Mouse (Mus musculus): ENCODE data around the gene Fchsd2. TPM values are rescaled to one million over a fixed set of nuclear protein-coding genes. Genes with fewer than 3 reads are reported as not detected.

Gene Fchsd2
- polyA plus RNA-seq, 1 experiment from 2014 or later = 51.6 TPM

DNA sequence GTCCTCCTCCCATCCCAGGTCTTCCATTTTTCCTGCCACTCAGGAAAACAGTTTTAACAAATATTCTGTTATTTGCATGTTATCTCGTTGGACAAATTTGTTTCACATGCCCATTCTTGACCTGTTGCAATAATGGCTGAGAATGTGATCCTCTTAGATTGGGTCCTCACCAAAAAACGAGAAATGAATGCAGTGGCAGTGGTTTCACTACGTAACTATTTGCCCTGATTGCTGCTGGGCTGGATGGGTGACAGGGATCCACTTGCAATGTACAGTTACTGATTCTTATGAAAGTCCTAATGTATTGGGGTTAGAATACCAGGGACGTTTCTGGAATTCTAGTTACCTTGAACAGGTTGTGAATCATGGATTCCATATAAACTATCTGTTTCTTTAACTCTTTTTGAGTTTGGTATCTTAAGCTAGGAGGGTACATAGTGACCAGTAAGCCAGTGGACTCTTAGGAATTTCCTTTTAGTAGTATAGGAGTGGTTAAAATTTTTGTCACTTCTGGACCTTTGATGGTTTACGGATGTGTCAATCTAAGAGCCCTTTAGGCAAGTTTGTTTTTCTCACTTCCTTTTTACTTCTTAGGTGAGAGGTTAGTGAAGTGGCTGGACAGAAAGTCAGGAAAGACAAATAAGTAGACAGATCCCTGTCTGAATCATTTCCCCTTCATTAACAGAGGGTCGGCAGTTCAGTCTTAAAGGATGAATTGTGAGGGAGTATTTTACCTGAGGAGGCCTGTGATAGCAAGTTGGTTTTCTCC is 31.1 kb downstream of the Fchsd2 start:
- Histone ChIP-seq H3K4me3 (ENCODE audit: low read depth, low read length) (no peak overlapping the region), H3K4me2 (ENCODE audit: low read depth, low read length) (no peak overlapping the region), H3K27me3 (ENCODE audit: control insufficient read depth, insufficient read depth, low read length) (no peaks in the 10 kb centered on the region), H3K27ac (ENCODE audit: low read depth, low read length) (no peak overlapping the region), H3K9me3 (ENCODE audit: control insufficient read depth, low read length) (no peaks in the 10 kb centered on the region), H3K9ac (replicated peaks; ENCODE audit: low read depth, low read length) (no peak overlapping the region), H3K36me3 (ENCODE audit: control insufficient read depth, insufficient read depth, low read length) (0 out of 2 replicates have a peak, but pooled peaks cover 4% of the 10 kb centered on the region), H3K4me1 (ENCODE audit: control insufficient read depth, insufficient read depth, low read length) (no peaks in the 10 kb centered on the region)
- ATAC-seq (ENCODE audit: low read depth) = no peak
- WGBS = 86% methylated on average over 6 of the region's 6 CpGs

DNA sequence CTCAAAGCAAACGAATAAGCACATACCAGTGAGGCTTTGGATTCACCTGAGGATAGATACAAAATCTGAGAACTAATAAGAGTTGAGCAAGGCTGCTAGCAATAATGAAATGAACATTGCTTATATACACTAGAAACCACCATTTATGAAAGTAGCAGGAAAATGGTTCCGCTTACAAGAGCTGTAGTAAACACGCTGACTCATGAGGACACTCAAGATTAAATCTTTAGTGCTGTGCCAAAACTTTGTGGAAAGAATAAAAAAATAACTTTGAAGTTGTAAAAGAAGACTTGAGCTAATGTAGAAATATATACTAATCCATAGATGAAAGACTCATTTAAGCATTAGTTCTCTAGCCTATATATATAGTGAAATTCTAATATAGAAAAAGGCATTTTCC is 35.1 kb downstream of the Fchsd2 start:
- no peaks in the 10 kb centered on the region for H3K36me3 ChIP-seq (ENCODE audit: control insufficient read depth, insufficient read depth, low read length)
- H3K9me3 ChIP-seq (ENCODE audit: control insufficient read depth, low read length) = no peaks in the 10 kb centered on the region
- H3K4me2 ChIP-seq (ENCODE audit: low read depth, low read length) = no peak overlapping the region
- no peaks in the 10 kb centered on the region for H3K27me3 ChIP-seq (ENCODE audit: control insufficient read depth, insufficient read depth, low read length)
- no peak for ATAC-seq (ENCODE audit: low read depth)
- 87% methylated on average over 3 of the region's 3 CpGs for WGBS
- no peaks in the 10 kb centered on the region for H3K4me1 ChIP-seq (ENCODE audit: control insufficient read depth, insufficient read depth, low read length)
- no peak overlapping the region for H3K4me3 ChIP-seq (ENCODE audit: low read depth, low read length)
- H3K27ac ChIP-seq (ENCODE audit: low read depth, low read length) = no peak overlapping the region
- no peak overlapping the region for H3K9ac ChIP-seq (replicated peaks; ENCODE audit: low read depth, low read length)

DNA sequence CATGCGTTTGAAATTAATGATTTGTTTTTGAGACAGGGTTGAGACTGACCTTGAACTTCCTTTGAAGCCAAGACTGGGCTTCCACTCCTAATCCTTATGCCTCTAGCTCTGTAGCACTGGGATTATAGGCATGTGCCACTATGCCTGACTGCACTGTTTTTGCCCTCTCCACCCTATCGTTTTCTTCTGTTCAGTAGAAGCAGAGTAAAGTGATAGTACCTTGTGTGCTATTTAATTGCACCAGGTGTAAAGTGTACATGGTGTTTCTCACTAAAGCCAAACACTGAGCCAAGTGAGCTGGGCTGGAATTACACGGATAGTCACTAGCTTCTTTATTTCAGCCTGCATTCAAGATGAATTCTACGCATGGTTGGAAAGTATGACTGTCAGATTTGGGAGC is 35.9 kb downstream of the Fchsd2 start:
- no peak overlapping the region for H3K9ac ChIP-seq (replicated peaks; ENCODE audit: low read depth, low read length)
- H3K27ac ChIP-seq (ENCODE audit: low read depth, low read length) = no peak overlapping the region
- 87% methylated on average over 4 of the region's 4 CpGs for WGBS
- H3K4me2 ChIP-seq (ENCODE audit: low read depth, low read length) = no peak overlapping the region
- H3K4me1 ChIP-seq (ENCODE audit: control insufficient read depth, insufficient read depth, low read length) = 0 out of 2 replicates have a peak, but pooled peaks cover 2% of the 10 kb centered on the region
- no peak overlapping the region for H3K4me3 ChIP-seq (ENCODE audit: low read depth, low read length)
- no peak for ATAC-seq (ENCODE audit: low read depth)
- no peaks in the 10 kb centered on the region for H3K9me3 ChIP-seq (ENCODE audit: control insufficient read depth, low read length)
- no peaks in the 10 kb centered on the region for H3K36me3 ChIP-seq (ENCODE audit: control insufficient read depth, insufficient read depth, low read length)
- H3K27me3 ChIP-seq (ENCODE audit: control insufficient read depth, insufficient read depth, low read length) = no peaks in the 10 kb centered on the region

DNA sequence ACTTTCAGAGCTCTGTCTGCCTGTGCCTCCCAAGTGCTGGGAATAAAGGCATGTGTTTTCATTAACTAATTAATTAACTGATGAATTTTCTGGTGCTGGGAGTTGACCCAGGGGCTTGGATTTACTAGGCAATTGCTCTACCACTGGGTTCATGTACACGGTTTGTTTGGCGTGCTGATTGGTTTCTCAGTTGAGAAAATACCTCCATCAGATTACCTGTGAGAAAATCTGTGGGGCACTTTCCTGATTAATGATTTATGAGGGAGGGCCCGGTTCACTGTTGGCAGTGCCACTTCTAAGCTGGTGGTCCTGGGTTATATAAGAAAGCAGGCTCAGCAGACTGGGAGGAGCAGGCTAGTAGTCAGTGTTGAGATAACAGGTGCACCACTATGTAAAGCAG is 38.0 kb downstream of the Fchsd2 start:
- no peaks in the 10 kb centered on the region for H3K9me3 ChIP-seq (ENCODE audit: control insufficient read depth, low read length)
- no peak for ATAC-seq (ENCODE audit: low read depth)
- 0 out of 2 replicates have a peak, but pooled peaks cover 2% of the 10 kb centered on the region for H3K4me1 ChIP-seq (ENCODE audit: control insufficient read depth, insufficient read depth, low read length)
- H3K27me3 ChIP-seq (ENCODE audit: control insufficient read depth, insufficient read depth, low read length) = no peaks in the 10 kb centered on the region
- 57% methylated on average over 3 of the region's 3 CpGs for WGBS
- H3K27ac ChIP-seq (ENCODE audit: low read depth, low read length) = no peak overlapping the region
- no peak overlapping the region for H3K9ac ChIP-seq (replicated peaks; ENCODE audit: low read depth, low read length)
- H3K4me3 ChIP-seq (ENCODE audit: low read depth, low read length) = no peak overlapping the region
- no peaks in the 10 kb centered on the region for H3K36me3 ChIP-seq (ENCODE audit: control insufficient read depth, insufficient read depth, low read length)
- no peak overlapping the region for H3K4me2 ChIP-seq (ENCODE audit: low read depth, low read length)

DNA sequence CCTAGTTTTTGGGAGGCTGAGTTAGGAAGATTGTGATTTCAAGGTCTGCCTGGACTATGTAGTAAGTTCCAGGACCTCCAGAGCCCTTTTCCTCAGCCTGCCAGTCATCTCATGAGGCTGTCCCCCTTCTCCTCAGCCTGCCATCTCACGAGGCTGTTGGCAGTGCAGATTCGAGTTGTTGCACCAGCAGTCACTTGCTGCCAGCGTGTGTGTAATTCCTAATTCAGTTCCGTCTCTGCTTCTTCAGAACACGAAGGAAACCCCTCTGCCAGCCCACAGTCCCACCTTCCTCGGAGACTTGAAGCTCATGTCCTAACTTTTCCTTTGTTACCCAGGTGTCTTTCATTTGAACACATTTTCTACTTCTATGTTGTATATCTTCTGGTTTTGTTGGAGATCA is 38.6 kb downstream of the Fchsd2 start:
- 83% methylated on average over 6 of the region's 6 CpGs for WGBS
- no peak for ATAC-seq (ENCODE audit: low read depth)
- no peaks in the 10 kb centered on the region for H3K9me3 ChIP-seq (ENCODE audit: control insufficient read depth, low read length)
- no peaks in the 10 kb centered on the region for H3K27me3 ChIP-seq (ENCODE audit: control insufficient read depth, insufficient read depth, low read length)
- H3K27ac ChIP-seq (ENCODE audit: low read depth, low read length) = no peak overlapping the region
- H3K36me3 ChIP-seq (ENCODE audit: control insufficient read depth, insufficient read depth, low read length) = no peaks in the 10 kb centered on the region
- 0 out of 2 replicates have a peak, but pooled peaks cover 2% of the 10 kb centered on the region for H3K4me1 ChIP-seq (ENCODE audit: control insufficient read depth, insufficient read depth, low read length)
- no peak overlapping the region for H3K4me3 ChIP-seq (ENCODE audit: low read depth, low read length)
- no peak overlapping the region for H3K9ac ChIP-seq (replicated peaks; ENCODE audit: low read depth, low read length)
- no peak overlapping the region for H3K4me2 ChIP-seq (ENCODE audit: low read depth, low read length)

DNA sequence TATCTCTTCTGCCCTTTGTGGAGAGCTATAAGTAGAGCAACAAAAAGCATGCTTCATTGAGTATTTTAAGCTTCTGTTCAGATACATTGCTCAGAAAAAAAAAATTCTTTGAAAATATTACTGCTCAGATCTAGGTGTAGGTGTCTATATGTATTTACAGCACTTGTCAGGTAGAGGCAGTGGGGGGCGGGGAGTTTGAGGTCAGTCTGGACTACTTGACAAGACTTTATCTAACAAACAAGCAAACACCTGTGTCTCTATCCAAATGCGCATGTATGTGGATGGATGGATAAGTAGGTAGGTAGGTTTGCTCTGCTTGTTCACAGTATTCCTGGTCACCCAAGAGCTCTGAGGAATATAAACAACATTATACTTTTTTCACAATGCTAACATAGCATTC is 40.9 kb downstream of the Fchsd2 start:
- Histone ChIP-seq H3K4me3 (ENCODE audit: low read depth, low read length) (no peak overlapping the region), H3K9me3 (ENCODE audit: control insufficient read depth, low read length) (no peaks in the 10 kb centered on the region), H3K27me3 (ENCODE audit: control insufficient read depth, insufficient read depth, low read length) (no peaks in the 10 kb centered on the region), H3K4me2 (ENCODE audit: low read depth, low read length) (no peak overlapping the region), H3K9ac (replicated peaks; ENCODE audit: low read depth, low read length) (no peak overlapping the region), H3K4me1 (ENCODE audit: control insufficient read depth, insufficient read depth, low read length) (0 out of 2 replicates have a peak, but pooled peaks cover 2% of the 10 kb centered on the region), H3K27ac (ENCODE audit: low read depth, low read length) (no peak overlapping the region), H3K36me3 (ENCODE audit: control insufficient read depth, insufficient read depth, low read length) (no peaks in the 10 kb centered on the region)
- WGBS = 92% methylated on average over 2 of the region's 2 CpGs
- no peak for ATAC-seq (ENCODE audit: low read depth)

DNA sequence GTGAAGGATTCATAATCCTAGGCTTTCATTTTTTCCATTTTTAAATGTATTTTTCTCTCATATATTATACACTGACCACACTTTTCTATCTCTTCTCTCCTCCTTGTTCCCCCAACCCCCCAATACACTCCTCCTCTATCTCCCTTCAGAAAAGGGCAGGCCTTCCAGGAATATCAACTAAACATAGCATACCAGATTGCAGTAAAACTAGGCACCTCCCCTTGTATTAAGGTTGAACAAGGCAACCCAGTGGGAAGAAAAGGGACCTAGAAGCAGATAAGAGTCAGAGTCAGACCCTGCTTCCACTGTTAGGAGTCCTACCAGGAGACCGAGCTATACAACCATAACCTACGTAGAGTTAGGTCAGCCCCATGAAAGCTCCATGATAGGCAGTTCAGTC is 41.5 kb downstream of the Fchsd2 start:
- no peak overlapping the region for H3K9ac ChIP-seq (replicated peaks; ENCODE audit: low read depth, low read length)
- no peak for ATAC-seq (ENCODE audit: low read depth)
- 0 out of 2 replicates have a peak, but pooled peaks cover 2% of the 10 kb centered on the region for H3K4me1 ChIP-seq (ENCODE audit: control insufficient read depth, insufficient read depth, low read length)
- WGBS = 98% methylated on average over 2 of the region's 2 CpGs
- H3K36me3 ChIP-seq (ENCODE audit: control insufficient read depth, insufficient read depth, low read length) = no peaks in the 10 kb centered on the region
- no peak overlapping the region for H3K4me3 ChIP-seq (ENCODE audit: low read depth, low read length)
- no peak overlapping the region for H3K27ac ChIP-seq (ENCODE audit: low read depth, low read length)
- H3K27me3 ChIP-seq (ENCODE audit: control insufficient read depth, insufficient read depth, low read length) = no peaks in the 10 kb centered on the region
- H3K4me2 ChIP-seq (ENCODE audit: low read depth, low read length) = no peak overlapping the region
- H3K9me3 ChIP-seq (ENCODE audit: control insufficient read depth, low read length) = no peaks in the 10 kb centered on the region

DNA sequence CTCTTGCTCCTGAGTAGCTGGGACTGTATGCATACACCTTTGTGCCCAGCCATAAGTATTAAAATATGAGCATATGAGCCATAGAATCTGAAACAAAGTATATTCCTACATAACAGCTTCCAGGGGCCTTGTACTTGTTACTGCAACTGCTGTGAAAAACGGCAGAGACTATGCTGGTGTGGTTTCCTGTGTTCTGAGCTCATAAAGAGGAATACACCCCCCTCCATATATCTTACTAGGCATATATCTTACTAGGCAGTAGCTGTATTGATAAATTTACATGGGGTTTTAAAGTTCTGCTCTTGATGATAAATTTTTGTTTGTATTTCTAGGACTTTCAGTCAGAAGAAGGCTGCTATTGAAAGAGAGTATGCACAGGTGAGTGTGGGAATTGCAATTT is 46.2 kb downstream of the Fchsd2 start:
- H3K9me3 ChIP-seq (ENCODE audit: control insufficient read depth, low read length) = no peaks in the 10 kb centered on the region
- H3K27ac ChIP-seq (ENCODE audit: low read depth, low read length) = no peak overlapping the region
- no peaks in the 10 kb centered on the region for H3K27me3 ChIP-seq (ENCODE audit: control insufficient read depth, insufficient read depth, low read length)
- H3K9ac ChIP-seq (replicated peaks; ENCODE audit: low read depth, low read length) = no peak overlapping the region
- 74% methylated on average over 1 of the region's 1 CpGs for WGBS
- no peaks in the 10 kb centered on the region for H3K36me3 ChIP-seq (ENCODE audit: control insufficient read depth, insufficient read depth, low read length)
- H3K4me2 ChIP-seq (ENCODE audit: low read depth, low read length) = no peak overlapping the region
- H3K4me1 ChIP-seq (ENCODE audit: control insufficient read depth, insufficient read depth, low read length) = no peaks in the 10 kb centered on the region
- no peak overlapping the region for H3K4me3 ChIP-seq (ENCODE audit: low read depth, low read length)
- ATAC-seq (ENCODE audit: low read depth) = no peak

DNA sequence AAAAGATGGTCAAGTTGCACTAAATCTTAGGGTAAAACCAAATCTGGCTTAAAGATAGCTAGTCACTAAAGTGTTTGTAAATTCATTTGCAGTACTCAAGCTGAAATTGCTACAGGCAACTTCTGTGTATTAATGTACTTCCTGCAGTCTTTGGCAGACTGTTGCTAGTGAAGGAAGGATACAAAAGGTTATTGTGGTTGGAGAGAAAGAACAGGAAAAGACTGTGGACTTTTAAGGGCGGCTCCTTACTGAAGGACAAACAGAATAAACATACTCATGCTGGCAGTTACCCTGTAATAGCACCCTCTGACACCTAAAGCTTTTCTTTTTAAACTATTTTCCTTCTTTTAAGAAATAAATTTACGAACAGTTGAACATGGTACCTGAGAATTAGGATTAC is 50.2 kb downstream of the Fchsd2 start:
- Histone ChIP-seq H3K27ac (ENCODE audit: low read depth, low read length) (no peak overlapping the region), H3K27me3 (ENCODE audit: control insufficient read depth, insufficient read depth, low read length) (no peaks in the 10 kb centered on the region), H3K4me3 (ENCODE audit: low read depth, low read length) (no peak overlapping the region), H3K9me3 (ENCODE audit: control insufficient read depth, low read length) (no peaks in the 10 kb centered on the region), H3K4me1 (ENCODE audit: control insufficient read depth, insufficient read depth, low read length) (no peaks in the 10 kb centered on the region), H3K4me2 (ENCODE audit: low read depth, low read length) (no peak overlapping the region), H3K36me3 (ENCODE audit: control insufficient read depth, insufficient read depth, low read length) (no peaks in the 10 kb centered on the region), H3K9ac (replicated peaks; ENCODE audit: low read depth, low read length) (no peak overlapping the region)
- no peak for ATAC-seq (ENCODE audit: low read depth)
- WGBS = 66% methylated on average over 2 of the region's 2 CpGs
